Mouse (Mus musculus) CH12.LX (cell line): ENCODE measurements at regions not wholly inside any gene's neighbourhood (a gene's known extent, or its start where the extent isn't known, plus 50 kb on each side); places are given as distances from the start of the nearest gene placed in this dataset.

ENCODE experiments used
- DNase-seq: peaks from one replicate; pipeline ENCODE4 v3.0.0-alpha.2; 2013; ENCODE audit errors: extremely low read depth
- H3K27ac ChIP-seq: 2 replicates; pipeline ENCODE4 v1.5.1; 2012; ENCODE audit warnings: low read depth, mild to moderate bottlenecking, control low read depth, moderate library complexity; ENCODE audit not compliant: insufficient read depth
- H3K27me3 ChIP-seq: replicated peaks from 2 replicates; pipeline ENCODE3; 2012; ENCODE audit warnings: inconsistent platforms
- H3K36me3 ChIP-seq, 2 experiments: replicated peaks in 1 of 2; 2 replicates each; pipeline versions ENCODE3 to v1.6.1; 2012; ENCODE audit warnings: inconsistent platforms in 1 of 2, low read length in 1 of 2, mild to moderate bottlenecking in 1 of 2, mixed read lengths in 1 of 2, moderate library complexity in 1 of 2; ENCODE audit not compliant: control insufficient read depth in 1 of 2, insufficient read depth in 1 of 2
- H3K4me1 ChIP-seq, 2 experiments: 2 replicates each; pipeline ENCODE4 v1.6.1; 2012; ENCODE audit warnings: inconsistent platforms in 1 of 2, moderate library complexity in 1 of 2; ENCODE audit not compliant: insufficient read depth in 2 of 2, control insufficient read depth in 1 of 2
- H3K4me2 ChIP-seq: 2 replicates; pipeline ENCODE4 v1.6.1; 2012; ENCODE audit warnings: low read depth, mild to moderate bottlenecking, control low read depth; ENCODE audit not compliant: poor library complexity, insufficient read depth, severe bottlenecking
- H3K4me3 ChIP-seq, 3 experiments: fragments of 150-350 bp in 1 of 3; sonication (generic) in 1 of 3; replicated peaks in 1 of 3; 2 replicates each; pipeline versions ENCODE3 to v1.5.1; 2011 to 2012; ENCODE audit warnings: low read depth in 2 of 3, low read length in 2 of 3, mild to moderate bottlenecking in 2 of 3, moderate library complexity in 2 of 3, control low read depth in 1 of 3, improper control_type of control experiment in 1 of 3, inconsistent platforms in 1 of 3, mixed read lengths in 1 of 3; ENCODE audit not compliant: poor library complexity in 1 of 3
- H3K79me2 ChIP-seq: replicated peaks from 2 replicates; pipeline ENCODE4 v1.6.1; 2012; ENCODE audit warnings: mild to moderate bottlenecking, moderate library complexity; ENCODE audit not compliant: control insufficient read depth, poor library complexity, insufficient read depth, severe bottlenecking; ENCODE audit errors: extremely low read depth
- H3K9ac ChIP-seq: 2 replicates; pipeline ENCODE4 v1.6.1; 2012; ENCODE audit warnings: low read depth, mild to moderate bottlenecking, control low read depth, moderate library complexity; ENCODE audit not compliant: insufficient read depth
- H3K9me3 ChIP-seq: replicated peaks from 2 replicates; pipeline ENCODE3; 2012; ENCODE audit warnings: low read length, inconsistent platforms, mixed read lengths
- BHLHE40 ChIP-seq: IDR thresholded peaks from 2 replicates; pipeline ENCODE4 v1.6.1; 2011; ENCODE audit warnings: mild to moderate bottlenecking, low read depth, low read length, improper control_type of control experiment
- CHD1 ChIP-seq: IDR thresholded peaks from 2 replicates; pipeline ENCODE4 v1.6.1; 2012; ENCODE audit warnings: low read depth, low read length, improper control_type of control experiment, inconsistent platforms
- CHD2 ChIP-seq: IDR thresholded peaks from 2 replicates; pipeline ENCODE4 v1.6.1; 2011; ENCODE audit warnings: low read length, improper control_type of control experiment
- ELF1 ChIP-seq: IDR thresholded peaks from 2 replicates; pipeline ENCODE4 v1.6.1; 2014; ENCODE audit warnings: low read depth, mild to moderate bottlenecking, inconsistent platforms, low read length, improper control_type of control experiment
- GABPA ChIP-seq: IDR thresholded peaks from 2 replicates; pipeline ENCODE4 v1.6.1; 2012; ENCODE audit warnings: low read depth, low read length, improper control_type of control experiment, inconsistent platforms; ENCODE audit not compliant: insufficient replicate concordance
- HCFC1 ChIP-seq: IDR thresholded peaks from 2 replicates; pipeline ENCODE4 v1.6.1; 2012; ENCODE audit warnings: low read depth, mild to moderate bottlenecking, inconsistent platforms, low read length, improper control_type of control experiment
- JUND ChIP-seq: conservative IDR thresholded peaks from 2 replicates; pipeline ENCODE4 v1.6.1; 2011; ENCODE audit warnings: low read depth, low read length, improper control_type of control experiment
- KAT2A ChIP-seq: IDR thresholded peaks from 2 replicates; pipeline ENCODE4 v1.6.1; 2012; ENCODE audit warnings: low read length, improper control_type of control experiment, inconsistent platforms; ENCODE audit not compliant: insufficient replicate concordance
- MAFK ChIP-seq: IDR thresholded peaks from 2 replicates; pipeline ENCODE4 v1.6.1; 2011; ENCODE audit warnings: low read length, improper control_type of control experiment; ENCODE audit not compliant: insufficient replicate concordance
- MAX ChIP-seq: IDR thresholded peaks from 2 replicates; pipeline ENCODE4 v1.6.1; 2011; ENCODE audit warnings: low read length, improper control_type of control experiment
- MXI1 ChIP-seq: IDR thresholded peaks from 2 replicates; pipeline ENCODE4 v1.6.1; 2011; ENCODE audit warnings: mild to moderate bottlenecking, low read depth, low read length, improper control_type of control experiment
- MYC ChIP-seq: IDR thresholded peaks from 2 replicates; pipeline ENCODE4 v1.6.1; 2011; ENCODE audit warnings: low read depth, mild to moderate bottlenecking, improper control_type of control experiment, low read length
- NELFE ChIP-seq: IDR thresholded peaks from 2 replicates; pipeline ENCODE4 v1.6.1; 2011; ENCODE audit warnings: low read depth, low read length, improper control_type of control experiment
- NRF1 ChIP-seq: IDR thresholded peaks from 2 replicates; pipeline ENCODE4 v1.6.1; 2014; ENCODE audit warnings: low read depth, mild to moderate bottlenecking, inconsistent platforms, low read length, improper control_type of control experiment, moderate library complexity
- RCOR1 ChIP-seq: conservative IDR thresholded peaks from 2 replicates; pipeline ENCODE4 v1.6.1; 2012; ENCODE audit warnings: low read depth, mild to moderate bottlenecking, inconsistent platforms, low read length, improper control_type of control experiment
- SIN3A ChIP-seq: IDR thresholded peaks from 2 replicates; pipeline ENCODE4 v1.6.1; 2012; ENCODE audit warnings: low read length, improper control_type of control experiment, inconsistent platforms
- TBP ChIP-seq: conservative IDR thresholded peaks from 2 replicates; pipeline ENCODE4 v1.6.1; 2011; ENCODE audit warnings: low read depth, low read length, improper control_type of control experiment
- UBTF ChIP-seq: IDR thresholded peaks from 2 replicates; pipeline ENCODE4 v1.6.1; 2012; ENCODE audit warnings: low read depth, mild to moderate bottlenecking, inconsistent platforms, low read length, improper control_type of control experiment, moderate library complexity
- USF2 ChIP-seq: conservative IDR thresholded peaks from 2 replicates; pipeline ENCODE4 v1.6.1; 2011; ENCODE audit warnings: low read depth, low read length, improper control_type of control experiment
- ZC3H11A ChIP-seq: IDR thresholded peaks from 2 replicates; pipeline ENCODE4 v1.6.1; 2012; ENCODE audit warnings: low read depth, mild to moderate bottlenecking, inconsistent platforms, low read length, improper control_type of control experiment
- ZKSCAN1 ChIP-seq: IDR thresholded peaks from 2 replicates; pipeline ENCODE4 v1.6.1; 2012; ENCODE audit warnings: low read depth, inconsistent platforms, low read length, improper control_type of control experiment, borderline replicate concordance
- ZMIZ1 ChIP-seq: IDR thresholded peaks from 2 replicates; pipeline ENCODE4 v1.6.1; 2012; ENCODE audit warnings: low read depth, mild to moderate bottlenecking, inconsistent platforms, low read length, improper control_type of control experiment
- ZNF384 ChIP-seq: IDR thresholded peaks from 2 replicates; pipeline ENCODE4 v1.6.1; 2012; ENCODE audit warnings: low read depth, low read length, improper control_type of control experiment, inconsistent platforms
- dilution Hi-C: fragments of 300-500 bp; cut with MboI; formaldehyde crosslinking; loops from 2 replicates; pipeline ENCODE4 v1.14.3; 2020; ENCODE audit warnings: low sequenced_read_pairs; ENCODE audit not compliant: extremely low pct_unique_long_range_greater_than_20kb, extremely low pct_ligation_motif_present
- in situ Hi-C: fragments of 300-500 bp; cut with MboI; formaldehyde crosslinking; loops from 3 replicates; pipeline ENCODE4 v1.14.3; 2019; ENCODE audit warnings: low sequenced_read_pairs, low pct_ligation_motif_present, low pct_unique_long_range_greater_than_20kb, mixed read lengths

DNA sequence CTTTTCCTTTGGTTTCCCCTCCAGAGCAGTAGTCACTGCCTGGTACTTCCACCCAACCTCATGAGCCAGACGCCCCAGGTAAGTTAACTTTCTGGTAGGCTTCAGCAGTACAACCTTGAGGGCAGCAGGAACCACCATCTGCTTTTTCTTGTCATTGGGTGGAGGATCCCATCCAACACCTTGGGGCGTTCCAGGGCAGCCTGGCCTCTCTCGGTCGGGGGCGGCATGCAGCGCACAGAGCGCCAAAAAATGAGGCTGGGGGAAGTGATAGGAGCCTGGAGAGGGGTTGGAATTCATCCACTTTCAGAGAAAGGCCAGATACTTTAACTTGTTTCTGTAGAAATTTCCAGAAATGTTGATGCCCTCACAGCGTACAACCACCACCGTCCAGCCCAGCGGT is 130.2 kb downstream of the 1190002N15Rik start:
- no peak for TF ChIP-seq UBTF
- no peak for TF ChIP-seq MXI1
- no peak for TF ChIP-seq ZKSCAN1
- no peak for TF ChIP-seq NELFE
- TF ChIP-seq RCOR1: no peak
- TF ChIP-seq CHD2: no peak
- TF ChIP-seq HCFC1: no peak
- no peak for TF ChIP-seq MAFK
- TF ChIP-seq ZNF384: no peak
- TF ChIP-seq MAX: no peak
- H3K4me1 ChIP-seq: no peaks in the 10 kb centered on the region
- H3K4me2 ChIP-seq: no peak overlapping the region
- H3K9me3 ChIP-seq: peaks cover 54% of the 10 kb centered on the region
- no peak overlapping the region for H3K9ac ChIP-seq
- dilution Hi-C loops (no loop called here), in situ Hi-C loops (no loop called here)
- no peaks in the 10 kb centered on the region for H3K36me3 ChIP-seq
- H3K79me2 ChIP-seq: no peaks in the 10 kb centered on the region
- no peak overlapping the region for H3K27ac ChIP-seq
- H3K27me3 ChIP-seq: no peaks in the 10 kb centered on the region
- DNase-seq: no peak
- H3K4me3 ChIP-seq: no peak overlapping the region

DNA sequence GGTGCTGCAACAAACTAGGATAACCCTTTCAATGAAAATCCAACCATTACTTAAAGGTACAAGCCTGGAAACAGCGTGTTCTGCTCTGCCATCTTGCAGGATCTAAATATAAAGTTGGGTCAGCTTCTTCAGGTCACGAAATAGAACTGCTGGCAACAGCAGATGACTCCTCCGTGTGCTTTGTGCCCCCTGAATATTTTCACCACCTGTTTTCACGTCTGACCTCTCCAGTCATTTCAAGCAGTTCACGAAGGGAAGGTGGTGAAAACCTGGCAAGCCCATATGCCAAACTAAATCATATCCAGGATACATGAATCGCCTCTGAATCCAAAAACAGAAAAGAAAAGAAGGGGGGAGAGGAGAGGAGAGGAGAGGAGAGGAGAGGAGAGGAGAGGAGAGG is 133.3 kb downstream of the 1190002N15Rik start:
- no peak overlapping the region for H3K9ac ChIP-seq
- dilution Hi-C loops (no loop called here), in situ Hi-C loops (no loop called here)
- TF ChIP-seq NRF1 (no peak), MAX (no peak), ZNF384 (no peak), MXI1 (no peak), BHLHE40 (no peak), USF2 (no peak), KAT2A (no peak), MAFK (no peak), HCFC1 (no peak), TBP (no peak), MYC (no peak), ZC3H11A (no peak), ZMIZ1 (no peak), CHD1 (no peak), GABPA (no peak), ELF1 (no peak), JUND (no peak), SIN3A (no peak), NELFE (no peak)
- no peaks in the 10 kb centered on the region for H3K27me3 ChIP-seq
- DNase-seq: no peak
- no peak overlapping the region for H3K27ac ChIP-seq
- no peak overlapping the region for H3K4me3 ChIP-seq
- no peaks in the 10 kb centered on the region for H3K79me2 ChIP-seq
- H3K4me1 ChIP-seq: no peaks in the 10 kb centered on the region
- H3K4me2 ChIP-seq: no peak overlapping the region
- peaks cover 52% of the 10 kb centered on the region for H3K9me3 ChIP-seq
- no peaks in the 10 kb centered on the region for H3K36me3 ChIP-seq
